Mouse (Mus musculus) neural tube, embryonic 11.5 days (tissue): ENCODE data around the gene BC052040. TPM values are rescaled to one million over a fixed set of nuclear protein-coding genes. Genes with fewer than 3 reads are reported as not detected.
A peak's percentile ranks its signal among the peaks of the same experiment; 100 is the strongest.

Experiments
- ATAC-seq: fragments of 200-750 bp; cut with Nextera tagmentation; 2 replicates; pipeline ENCODE4 v1.8.0; 2017; ENCODE audit warnings: moderate number of reproducible peaks, mild to moderate bottlenecking, moderate TSS enrichment, moderate library complexity; ENCODE audit not compliant: insufficient read depth, low FRiP score, low TSS enrichment
- DNase-seq: peaks from one replicate; pipeline ENCODE4 v3.0.0-alpha.2; 2015; ENCODE audit warnings: low spot score
- H3K27ac ChIP-seq: fragments of 300-500 bp; sonication (generic); 2 replicates; pipeline ENCODE4 v1.5.1; 2014; ENCODE audit warnings: low read depth, mild to moderate bottlenecking, low read length
- H3K27me3 ChIP-seq: fragments of 300-500 bp; sonication (generic); 2 replicates; pipeline ENCODE4 v1.6.1; 2014; ENCODE audit warnings: mild to moderate bottlenecking, low read length, mixed read lengths; ENCODE audit not compliant: control insufficient read depth, insufficient read depth
- H3K36me3 ChIP-seq: fragments of 300-500 bp; sonication (generic); 2 replicates; pipeline ENCODE4 v1.6.1; 2014; ENCODE audit warnings: mild to moderate bottlenecking, low read length, moderate library complexity, mixed read lengths; ENCODE audit not compliant: control insufficient read depth, insufficient read depth
- H3K4me1 ChIP-seq: fragments of 300-500 bp; sonication (generic); 2 replicates; pipeline ENCODE4 v1.6.1; 2014; ENCODE audit warnings: low read length, mixed read lengths; ENCODE audit not compliant: control insufficient read depth, insufficient read depth
- H3K4me2 ChIP-seq: fragments of 300-500 bp; sonication (generic); 2 replicates; pipeline ENCODE4 v1.6.1; 2014; ENCODE audit warnings: low read depth, mild to moderate bottlenecking, moderate library complexity
- H3K4me3 ChIP-seq: fragments of 300-500 bp; sonication (generic); 2 replicates; pipeline ENCODE4 v1.5.1; 2014; ENCODE audit warnings: low read depth, low read length
- H3K9ac ChIP-seq: fragments of 300-500 bp; sonication (generic); 2 replicates; pipeline ENCODE4 v1.6.1; 2014; ENCODE audit warnings: mild to moderate bottlenecking, low read length
- H3K9me3 ChIP-seq: fragments of 300-500 bp; sonication (generic); 2 replicates; pipeline ENCODE4 v1.6.1; 2016; ENCODE audit warnings: low read length; ENCODE audit not compliant: control insufficient read depth
- WGBS: fragments of 180-500 bp; shearing (Covaris S2); extraction: QIAGEN DNeasy Blood & Tissue Kit; methylation state at CpG from one replicate; pipeline ENCODE4 v1.1.7; 2014; 5-methylcytosine and 5-hydroxymethylcytosine counted together
- polyA plus RNA-seq: library from polyadenylated mRNA; unstranded; fragments of >200 nt; fragmentation: Nextera tagmentation; extraction: Ambion mirVana; gene quantifications from 2 replicates; pipeline ENCODE4 v1.2.1, GENCODE M21; 2014

BC052040 gene
- polyA plus RNA-seq, 1 experiment from 2014 or later, result 19.9 TPM

DNA sequence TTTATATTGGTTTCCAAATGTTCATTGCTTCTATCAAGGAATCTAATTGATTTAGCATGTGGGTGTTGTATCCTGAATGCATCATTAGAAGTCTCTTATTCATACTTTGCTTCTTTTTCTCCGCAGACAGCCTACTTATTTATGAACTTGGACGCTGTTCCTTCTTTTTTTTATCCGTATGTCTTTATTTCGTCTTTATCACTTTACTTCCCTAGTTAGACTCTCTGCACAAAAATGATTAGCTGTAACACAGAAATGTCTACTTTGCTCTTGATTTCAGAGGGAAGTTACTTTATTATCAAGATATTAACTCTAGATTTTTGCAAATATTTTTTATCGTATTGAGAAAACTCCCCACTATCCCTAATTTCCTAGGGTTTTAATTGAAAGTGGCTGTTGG, 117.5 kb downstream of the BC052040 start:
- ATAC-seq, result no peak
- 86% methylated on average over 5 of the region's 5 CpGs for WGBS
- no peak for DNase-seq
- Histone ChIP-seq H3K9me3 (no peaks in the 10 kb centered on the region), H3K27me3 (no peaks in the 10 kb centered on the region), H3K4me1 (no peaks in the 10 kb centered on the region), H3K4me2 (no peak overlapping the region), H3K4me3 (no peak overlapping the region), H3K27ac (no peak overlapping the region), H3K9ac (no peak overlapping the region), H3K36me3 (no peaks in the 10 kb centered on the region)

- Histone ChIP-seq H3K9ac (no peak overlapping the region), H3K4me3 (no peak overlapping the region), H3K27ac (no peak overlapping the region), H3K27me3 (no peaks in the 10 kb centered on the region), H3K36me3 (no peaks in the 10 kb centered on the region), H3K9me3 (no peaks in the 10 kb centered on the region), H3K4me1 (no peaks in the 10 kb centered on the region), H3K4me2 (no peak overlapping the region)
- DNase-seq (no peak), ATAC-seq (no peak)
- 48% methylated on average over 5 of the region's 5 CpGs for WGBS
Measured at GRCm38 (mm10) chr2:115702610-115703009, 121.1 kb downstream of the BC052040 start.

DNA sequence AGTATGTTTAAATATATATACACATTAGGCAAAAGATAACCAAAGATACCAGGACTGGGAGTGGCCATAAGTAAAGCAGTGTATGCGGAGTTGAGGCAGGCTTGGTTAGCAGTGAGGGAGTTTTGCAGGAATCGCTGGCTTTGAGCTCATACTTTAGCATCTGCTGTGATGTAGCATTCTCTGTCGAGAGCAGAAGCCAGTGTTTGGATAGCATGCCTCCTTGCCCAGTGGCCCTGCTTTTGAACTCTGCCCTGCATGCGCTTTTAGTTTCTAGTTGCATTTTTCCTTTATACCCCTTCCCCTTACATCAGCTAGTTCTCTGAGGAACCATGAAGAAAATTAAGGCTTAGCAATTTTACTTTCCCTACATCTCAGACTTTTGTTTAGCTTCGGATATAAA, 136.0 kb downstream of the BC052040 start:
- Histone ChIP-seq H3K27me3 (no peaks in the 10 kb centered on the region), H3K4me3 (no peak overlapping the region), H3K4me2 (no peak overlapping the region), H3K9me3 (0 out of 2 replicates have a peak, but pooled peaks cover 2% of the 10 kb centered on the region), H3K36me3 (no peaks in the 10 kb centered on the region), H3K27ac (no peak overlapping the region), H3K4me1 (no peaks in the 10 kb centered on the region), H3K9ac (no peak overlapping the region)
- 70% methylated on average over 5 of the region's 5 CpGs for WGBS
- DNase-seq (no peak), ATAC-seq (no peak)

- Histone ChIP-seq H3K27me3 (no peaks in the 10 kb centered on the region), H3K36me3 (no peaks in the 10 kb centered on the region), H3K9me3 (0 out of 2 replicates have a peak, but pooled peaks cover 2% of the 10 kb centered on the region), H3K9ac (no peak overlapping the region), H3K4me3 (no peak overlapping the region), H3K4me2 (no peak overlapping the region), H3K27ac (no peak overlapping the region), H3K4me1 (no peaks in the 10 kb centered on the region; the same call in 1 of the 2 replicates)
- no peak for ATAC-seq
- no peak for DNase-seq
- WGBS, result 71% methylated on average over 3 of the region's 3 CpGs
Measured at GRCm38 (mm10) chr2:115717980-115718379, 136.5 kb downstream of the BC052040 start.

DNA sequence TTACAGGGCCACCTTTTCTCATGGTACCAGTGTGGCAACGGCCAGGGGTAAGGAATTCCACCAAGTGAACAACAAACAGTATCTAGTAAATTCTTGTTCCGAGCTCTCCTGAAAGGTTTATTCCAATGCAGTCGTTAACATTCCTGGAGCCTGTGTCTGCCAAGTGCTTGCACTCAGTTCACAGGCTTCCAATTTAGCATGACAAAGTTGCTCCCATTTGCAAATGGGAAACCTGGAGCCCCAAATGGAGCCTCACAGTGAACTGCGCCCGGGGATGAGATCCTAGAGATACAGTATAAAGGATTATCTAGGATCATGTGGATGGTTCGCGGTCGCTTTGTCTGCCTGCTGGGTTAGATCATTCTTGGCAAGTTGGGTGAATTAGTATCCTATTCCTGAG, 141.9 kb downstream of the BC052040 start:
- Histone ChIP-seq H3K27me3 (no peaks in the 10 kb centered on the region), H3K4me2 (no peak overlapping the region), H3K4me1 (peaks cover 3% of the 10 kb centered on the region; the same call in 1 of the 2 replicates), H3K27ac (no peak overlapping the region), H3K9me3 (0 out of 2 replicates have a peak, but pooled peaks cover 2% of the 10 kb centered on the region), H3K4me3 (no peak overlapping the region), H3K9ac (no peak overlapping the region), H3K36me3 (no peaks in the 10 kb centered on the region)
- ATAC-seq (peak; percentile 63), DNase-seq (no peak)
- WGBS, result 21% methylated on average over 8 of the region's 8 CpGs

DNA sequence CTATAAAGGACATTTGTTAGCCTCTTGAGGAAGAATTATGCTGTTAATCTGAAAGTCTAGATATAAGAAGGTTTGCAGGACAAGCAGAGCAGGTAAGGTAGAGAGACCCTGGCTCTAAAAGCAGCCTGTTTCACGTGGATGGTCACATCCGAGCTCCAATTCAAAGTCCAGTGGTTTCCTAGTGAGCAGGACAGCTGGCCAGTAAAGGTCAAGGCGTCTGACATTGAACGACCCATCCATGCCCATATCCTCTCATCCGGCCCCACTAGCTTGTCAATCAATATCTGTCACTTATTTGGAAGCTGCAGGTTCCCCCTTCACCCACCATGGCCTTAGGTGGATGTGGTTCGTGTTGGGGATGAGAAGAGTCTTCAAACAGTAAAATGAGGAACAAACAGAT, 142.7 kb downstream of the BC052040 start:
- no peak overlapping the region for H3K4me3 ChIP-seq
- H3K27ac ChIP-seq, result no peak overlapping the region
- H3K9ac ChIP-seq, result no peak overlapping the region
- H3K4me2 ChIP-seq, result no peak overlapping the region
- H3K36me3 ChIP-seq, result no peaks in the 10 kb centered on the region
- 0 out of 2 replicates have a peak, but pooled peaks cover 2% of the 10 kb centered on the region for H3K9me3 ChIP-seq
- ATAC-seq, result no peak
- H3K27me3 ChIP-seq, result no peaks in the 10 kb centered on the region
- no peak for DNase-seq
- peaks cover 3% of the 10 kb centered on the region; the same call in 1 of the 2 replicates for H3K4me1 ChIP-seq
- 61% methylated on average over 6 of the region's 6 CpGs for WGBS

DNA sequence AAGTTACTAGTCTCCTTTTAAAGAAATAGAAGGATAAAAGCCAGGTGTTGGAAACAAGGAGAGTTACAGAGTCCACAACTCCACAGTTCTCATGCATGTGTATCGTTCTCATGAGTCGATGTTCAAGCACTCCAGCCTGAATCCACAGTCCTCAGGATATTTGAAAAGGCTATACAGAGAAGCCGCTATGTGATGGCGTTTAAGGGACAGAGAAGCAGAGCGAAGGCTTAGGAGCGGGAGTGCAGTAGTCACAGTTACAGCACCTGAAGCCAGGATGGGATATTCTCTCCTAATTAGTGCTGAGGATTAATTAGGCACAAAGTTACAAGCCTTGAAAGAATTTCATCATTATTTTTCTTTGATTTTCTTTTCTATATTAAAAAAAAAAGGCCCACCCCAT, 143.2 kb downstream of the BC052040 start:
- Histone ChIP-seq H3K4me3 (no peak overlapping the region), H3K27ac (no peak overlapping the region), H3K4me1 (peaks cover 3% of the 10 kb centered on the region; the same call in 1 of the 2 replicates), H3K27me3 (no peaks in the 10 kb centered on the region), H3K36me3 (no peaks in the 10 kb centered on the region), H3K4me2 (no peak overlapping the region), H3K9ac (no peak overlapping the region), H3K9me3 (0 out of 2 replicates have a peak, but pooled peaks cover 2% of the 10 kb centered on the region)
- ATAC-seq (no peak), DNase-seq (no peak)
- WGBS, result 89% methylated on average over 6 of the region's 6 CpGs

- Histone ChIP-seq H3K36me3 (no peaks in the 10 kb centered on the region), H3K27ac (no peak overlapping the region), H3K4me2 (no peak overlapping the region), H3K4me1 (peaks cover 3% of the 10 kb centered on the region; the same call in 1 of the 2 replicates), H3K9me3 (0 out of 2 replicates have a peak, but pooled peaks cover 2% of the 10 kb centered on the region), H3K27me3 (no peaks in the 10 kb centered on the region), H3K9ac (no peak overlapping the region), H3K4me3 (no peak overlapping the region)
- ATAC-seq, result no peak
- WGBS, result 67% methylated on average over 6 of the region's 6 CpGs
- no peak for DNase-seq
Measured at GRCm38 (mm10) chr2:115725503-115725902, 144.0 kb downstream of the BC052040 start.

DNA sequence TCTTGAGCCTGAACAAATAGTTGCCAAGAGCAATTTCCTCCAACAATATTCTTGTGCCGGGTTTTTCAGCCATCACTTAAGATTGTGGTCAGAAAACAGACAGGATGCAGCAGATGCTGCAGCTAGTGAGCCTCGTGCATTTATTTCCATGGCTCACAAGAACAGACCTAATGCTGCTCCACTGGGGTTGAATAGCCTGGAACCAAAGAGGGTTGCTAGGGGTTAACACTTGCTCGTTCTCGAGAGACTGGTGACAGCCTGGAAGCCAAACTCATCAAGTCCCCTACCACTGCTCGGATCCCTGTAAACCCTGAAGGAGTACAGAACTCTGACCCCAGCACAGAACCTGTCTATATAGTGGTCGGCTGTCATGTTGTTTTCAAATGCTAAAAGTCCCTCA, 144.4 kb downstream of the BC052040 start:
- no peak; the same call in 1 of the 2 replicates for ATAC-seq
- 0 out of 2 replicates have a peak, but pooled peaks cover under 1% of the 10 kb centered on the region for H3K9me3 ChIP-seq
- H3K27me3 ChIP-seq, result no peaks in the 10 kb centered on the region
- H3K4me2 ChIP-seq, result no peak overlapping the region
- H3K4me3 ChIP-seq, result no peak overlapping the region
- WGBS, result 43% methylated on average over 6 of the region's 6 CpGs
- no peaks in the 10 kb centered on the region for H3K36me3 ChIP-seq
- H3K4me1 ChIP-seq, result peaks cover 3% of the 10 kb centered on the region; the same call in 1 of the 2 replicates
- no peak overlapping the region for H3K9ac ChIP-seq
- no peak for DNase-seq
- no peak overlapping the region for H3K27ac ChIP-seq
